Mouse (Mus musculus) CD4-positive, CD25-positive, alpha-beta regulatory T cell, adult 2 months (primary cell): ENCODE results near the gene Fbxl17.
A peak's percentile ranks its signal among the peaks of the same experiment; 100 is the strongest.

Source experiments
- DNase-seq: peaks from one replicate; pipeline ENCODE4 v3.0.0-alpha.2; 2012; ENCODE audit warnings: low read depth, low spot score

Gene Fbxl17

GRCm38 (mm10) chr17:63402741-63403681 is 96.8 kb downstream of the Fbxl17 start:
- DNase-seq, result peak; percentile 50

DNA sequence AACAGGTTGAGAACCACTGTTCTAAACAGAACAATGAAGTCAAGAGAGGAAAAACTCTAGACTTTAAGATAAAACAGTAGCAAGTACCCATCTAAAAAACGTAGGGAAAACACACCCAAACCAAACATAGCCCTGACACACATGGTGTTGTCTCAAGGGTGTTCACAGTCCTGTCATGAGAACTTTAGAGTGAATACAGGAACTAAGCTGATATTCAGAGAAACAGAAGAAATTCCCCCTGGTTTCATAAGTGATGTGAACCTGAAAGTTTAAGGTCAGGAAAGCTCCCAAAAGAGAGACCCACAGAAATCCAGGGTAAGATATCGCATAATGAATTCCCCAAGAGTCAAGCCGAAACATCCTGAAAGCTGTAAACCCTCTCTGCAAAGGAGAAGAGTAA is 97.6 kb downstream of the Fbxl17 start:
- DNase-seq, result no peak

GRCm38 (mm10) chr17:63400640-63401039 is 99.2 kb downstream of the Fbxl17 start:
- DNase-seq, result no peak

- DNase-seq, result no peak
Observed at GRCm38 (mm10) chr17:63399816-63400215, 100.0 kb downstream of the Fbxl17 start.

GRCm38 (mm10) chr17:63391506-63391905 is 108.3 kb downstream of the Fbxl17 start:
- DNase-seq, result no peak

GRCm38 (mm10) chr17:63390951-63391350 is 108.9 kb downstream of the Fbxl17 start:
- DNase-seq, result no peak

GRCm38 (mm10) chr17:63370977-63371376 is 128.8 kb downstream of the Fbxl17 start:
- DNase-seq, result no peak

DNA sequence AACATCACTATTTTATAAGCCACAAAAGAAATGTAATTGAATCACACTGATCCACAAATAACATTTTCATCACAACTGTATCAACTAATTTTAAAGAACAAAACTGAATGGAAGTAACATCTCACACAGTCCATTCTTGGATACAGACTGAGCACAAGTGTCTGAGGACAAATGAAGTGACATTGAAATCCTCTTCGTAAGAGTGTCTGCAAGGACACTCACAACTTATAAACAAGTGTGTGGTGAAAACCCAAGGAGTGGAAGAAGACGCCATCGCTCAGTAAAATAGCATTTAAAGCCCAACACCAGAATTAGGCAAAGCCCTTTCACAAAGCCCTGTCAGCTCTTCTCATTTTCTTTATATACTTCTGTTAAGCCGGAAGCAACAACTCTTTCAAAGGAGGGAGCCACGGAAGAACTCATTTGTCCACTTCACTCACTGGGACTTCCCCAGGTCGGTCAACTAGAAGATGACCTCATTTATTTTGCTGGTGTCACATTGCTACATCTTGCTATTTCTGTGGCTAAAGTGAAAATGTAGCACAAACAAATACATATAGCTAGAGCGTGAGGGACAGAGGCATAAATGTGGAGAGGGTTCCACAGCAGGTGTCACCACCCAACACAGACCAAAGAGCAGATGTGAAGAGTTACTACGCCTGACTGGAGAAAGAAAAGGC is 130.0 kb downstream of the Fbxl17 start:
- DNase-seq, result no peak

- DNase-seq, result no peak
Observed at GRCm38 (mm10) chr17:63367476-63367875, 132.3 kb downstream of the Fbxl17 start.

DNA sequence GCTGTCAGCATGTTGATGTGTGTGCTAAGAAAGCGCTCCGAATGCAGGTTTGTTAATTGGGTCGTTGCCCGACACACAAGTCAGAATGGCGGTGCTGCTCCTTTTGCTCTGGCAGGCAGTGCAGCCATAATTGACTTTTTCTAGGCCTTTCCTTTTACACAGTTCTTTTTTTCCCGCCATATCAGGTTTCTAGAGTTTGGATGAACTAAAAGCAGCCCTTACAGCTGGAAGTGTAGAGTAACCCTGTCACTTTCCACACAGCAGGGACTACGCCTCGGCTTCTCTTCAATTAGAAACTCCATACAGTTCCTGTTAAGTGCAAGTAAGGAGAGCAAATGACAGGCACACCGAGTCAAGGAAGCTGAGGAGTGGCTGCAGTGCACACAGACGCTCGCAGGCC is 133.8 kb downstream of the Fbxl17 start:
- DNase-seq, result no peak

GRCm38 (mm10) chr17:63364605-63365004 is 135.2 kb downstream of the Fbxl17 start:
- DNase-seq, result no peak

DNA sequence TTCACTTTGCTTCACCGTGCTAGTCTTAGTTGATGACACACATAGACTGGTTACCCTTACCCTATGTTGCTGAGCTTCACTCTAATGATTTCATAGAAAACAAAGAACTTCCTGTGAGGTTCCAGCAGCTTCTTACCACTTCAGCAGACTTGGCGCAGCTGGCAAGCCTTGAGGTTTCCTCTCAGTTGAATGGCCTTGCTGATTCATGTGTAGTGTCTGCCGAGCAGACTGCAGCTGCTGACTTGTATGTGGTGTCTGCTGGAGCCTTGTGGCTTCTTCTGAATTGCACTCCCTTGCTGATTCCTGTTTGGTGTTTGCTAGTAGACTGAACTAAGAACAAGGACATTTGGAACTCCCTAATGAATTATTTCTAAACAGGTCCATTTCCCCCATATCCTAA is 137.6 kb downstream of the Fbxl17 start:
- DNase-seq, result peak; percentile 34

DNA sequence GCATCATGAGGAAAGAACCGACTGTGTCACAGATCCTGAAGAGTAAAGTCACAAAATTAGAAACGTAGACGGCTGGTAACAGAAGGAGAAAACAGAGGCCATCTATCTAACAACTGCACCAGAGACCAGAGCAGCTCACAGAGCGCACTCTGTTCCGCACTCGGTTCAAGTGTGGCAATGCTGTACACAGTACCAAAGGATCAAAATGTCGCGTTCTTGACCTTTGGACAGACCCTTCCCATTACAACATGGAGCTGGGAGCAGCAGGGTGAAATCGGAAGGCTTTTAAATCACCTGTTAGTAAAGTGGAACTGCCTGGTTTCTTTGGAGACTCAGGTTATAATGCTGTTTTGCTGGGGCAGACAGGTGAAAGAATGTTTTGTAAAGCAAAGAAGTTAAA is 138.1 kb downstream of the Fbxl17 start:
- DNase-seq, result no peak

GRCm38 (mm10) chr17:63358837-63359236 is 141.0 kb downstream of the Fbxl17 start:
- no peak for DNase-seq

DNA sequence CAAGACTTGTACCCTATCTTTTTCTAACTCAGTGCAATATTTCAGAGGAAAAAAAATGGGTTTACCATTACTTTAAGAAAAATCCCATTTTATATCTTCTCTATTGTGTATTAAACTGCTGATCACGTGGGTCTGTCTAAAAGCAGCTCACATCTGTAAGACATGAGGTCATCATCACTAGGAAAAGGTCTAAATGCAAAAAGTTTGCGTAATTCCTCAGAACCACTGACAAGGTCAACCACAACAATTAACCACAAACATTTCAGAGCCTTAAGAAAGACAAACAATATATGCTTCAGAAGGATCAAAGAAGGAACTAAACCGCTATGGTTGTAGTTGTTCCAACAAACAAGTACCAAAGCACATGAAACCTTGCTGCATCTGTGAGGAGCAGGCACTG is 143.6 kb downstream of the Fbxl17 start:
- DNase-seq, result no peak

- DNase-seq, result no peak
Observed at GRCm38 (mm10) chr17:63352634-63353195, 147.1 kb downstream of the Fbxl17 start.

DNA sequence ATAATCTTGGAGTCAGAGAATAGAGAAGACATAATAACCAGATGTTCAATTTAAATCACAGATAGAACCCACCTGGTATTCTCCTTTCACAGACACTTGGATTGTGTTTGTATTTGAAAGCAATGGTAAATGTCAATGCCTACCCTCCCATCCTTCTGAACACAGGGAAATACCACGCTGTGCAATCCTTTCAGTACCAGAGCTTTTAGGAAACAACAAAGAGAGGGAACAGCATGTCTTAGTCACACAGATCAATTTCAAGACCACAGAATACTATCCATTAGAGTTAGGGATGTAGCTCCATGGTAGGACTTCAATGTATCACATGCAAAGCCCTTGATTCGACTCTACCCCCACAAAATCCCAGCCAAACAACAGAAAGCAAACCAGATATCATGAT is 148.1 kb downstream of the Fbxl17 start:
- no peak for DNase-seq

DNA sequence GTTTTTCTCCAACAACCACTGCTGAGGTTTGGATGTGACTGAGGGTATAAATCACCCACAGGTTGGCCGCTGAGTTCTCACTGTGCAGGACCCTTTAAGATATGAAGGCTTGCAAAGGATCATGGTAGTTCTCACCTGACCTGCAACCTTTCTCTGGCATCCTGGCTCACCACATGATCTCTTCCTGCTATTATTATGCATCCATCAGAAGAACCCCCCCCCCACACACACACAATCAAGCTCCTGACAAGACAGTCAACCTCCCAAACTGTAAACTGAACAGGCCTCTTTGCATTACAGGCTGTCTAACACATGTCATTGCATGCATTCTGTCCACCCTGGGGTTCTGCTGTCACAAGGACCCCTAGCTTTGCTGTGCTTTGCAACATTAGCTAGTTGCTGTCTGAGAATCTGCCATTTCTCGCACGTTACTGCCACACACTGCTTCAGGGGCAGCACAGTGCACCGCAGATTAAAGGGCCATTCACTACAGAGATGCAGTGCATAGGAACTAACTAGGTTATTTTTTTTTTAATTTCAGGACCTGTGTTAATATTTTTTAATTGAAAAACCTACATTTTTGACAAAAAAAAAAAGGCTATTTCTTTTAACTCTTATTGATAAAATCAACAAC is 148.8 kb downstream of the Fbxl17 start:
- no peak for DNase-seq

- DNase-seq, result no peak
Observed at GRCm38 (mm10) chr17:63344101-63344500, 155.7 kb downstream of the Fbxl17 start.

DNA sequence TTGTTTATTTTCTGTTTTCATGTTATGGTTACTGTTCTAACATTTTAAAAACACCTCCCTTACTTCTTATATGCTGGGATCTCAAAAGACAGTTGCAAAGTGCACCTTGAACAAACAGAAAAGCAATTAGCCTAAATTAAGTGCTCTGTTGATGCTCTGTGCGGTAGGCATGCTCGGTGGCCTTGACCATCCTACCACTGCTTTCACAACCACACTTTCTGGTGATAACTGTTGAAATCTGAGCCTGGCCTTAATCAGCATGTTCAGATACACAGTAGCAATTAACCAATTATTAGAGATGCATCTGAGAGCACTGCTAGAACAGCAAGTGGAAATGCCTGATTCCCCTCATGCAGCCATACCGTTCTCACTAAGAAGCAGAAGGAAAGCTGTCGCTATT is 156.7 kb downstream of the Fbxl17 start:
- DNase-seq, result no peak

DNA sequence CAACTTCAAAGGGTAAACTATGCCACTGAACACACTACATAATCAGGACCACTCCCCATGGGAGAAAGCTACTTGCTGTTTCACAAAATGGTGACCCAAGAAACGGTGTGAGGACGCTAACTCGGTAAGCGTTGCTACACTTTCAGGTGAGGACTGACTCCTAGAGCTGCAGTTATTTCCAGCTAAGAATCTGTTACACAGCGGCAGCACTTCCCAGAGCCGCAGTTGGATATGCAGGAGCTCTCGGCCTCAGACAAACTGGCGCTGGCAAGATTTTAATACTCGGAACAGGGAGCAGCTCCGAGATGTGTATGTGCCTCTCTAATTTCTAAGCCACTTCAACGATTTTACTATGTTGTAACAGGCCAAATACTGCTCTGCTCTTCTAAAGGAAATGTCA is 157.4 kb downstream of the Fbxl17 start:
- no peak for DNase-seq

GRCm38 (mm10) chr17:63341203-63341602 is 158.6 kb downstream of the Fbxl17 start:
- no peak for DNase-seq
